Mouse (Mus musculus) CD8-positive naive resting alpha-beta T cell, adult 2 months (primary cell): ENCODE data around the gene Gm867.

ENCODE experiments used
- DNase-seq, 2 experiments: peaks; one replicate each; pipeline ENCODE4 v3.0.0; 2022; ENCODE audit warnings: low read depth in 2 of 2, low spot score in 2 of 2

The Gm867 gene

DNA sequence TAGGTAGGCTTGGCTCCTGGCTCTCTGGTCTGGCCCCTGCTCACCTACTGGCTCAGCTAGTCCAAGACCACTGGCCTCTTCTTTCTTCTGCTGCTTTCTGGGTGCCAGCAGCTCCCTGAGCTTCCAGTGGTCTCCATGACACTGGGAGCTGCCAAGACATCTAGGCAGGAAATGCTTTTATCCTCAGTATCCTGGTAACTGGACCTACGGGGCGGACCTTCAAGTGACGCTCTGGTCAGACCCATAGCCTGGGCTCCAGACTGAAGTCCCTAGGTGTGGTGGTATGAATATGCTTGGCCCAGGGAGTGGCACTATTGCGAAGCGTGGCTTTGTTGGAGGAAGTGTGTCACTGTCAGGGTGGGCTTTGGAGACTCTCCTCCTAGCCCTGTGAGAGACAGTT lies at the start of gene Gm867:
Gm867 (minus strand) TSS at position 153 of the 400 bp plus-strand sequence.
- DNase-seq = no peak

- no peak for DNase-seq
These were observed 39.0 kb upstream of the Gm867 start for GRCm38 (mm10) chr10:75979432-75979831.

GRCm38 (mm10) chr10:75978835-75979157 lies 38.3 kb upstream of the Gm867 start:
- DNase-seq = no peak

- no peak for DNase-seq
These were observed 37.8 kb upstream of the Gm867 start for GRCm38 (mm10) chr10:75978119-75978834.

DNA sequence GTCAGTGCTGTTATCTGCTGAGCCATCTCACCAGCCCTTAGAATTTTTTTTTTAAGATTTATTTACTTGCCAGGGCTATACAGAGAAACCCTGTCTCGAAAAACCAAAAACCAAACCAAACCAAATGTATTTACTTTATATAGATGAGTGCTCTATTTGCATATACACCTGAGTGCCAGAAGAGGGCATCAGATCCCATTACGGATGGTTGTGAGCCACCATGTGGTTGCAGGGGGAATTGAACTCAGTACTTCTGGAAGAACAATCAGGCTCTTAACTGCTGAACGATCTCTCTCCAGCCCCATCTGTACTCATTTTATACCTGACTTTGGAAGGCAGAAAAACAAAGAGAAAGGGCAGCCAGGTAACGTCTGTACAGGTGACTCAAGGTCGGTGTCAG lies 34.7 kb upstream of the Gm867 start:
- DNase-seq = peak; percentile 31 to 43

- no peak for DNase-seq
These were observed 33.4 kb upstream of the Gm867 start for GRCm38 (mm10) chr10:75973846-75974245.

DNA sequence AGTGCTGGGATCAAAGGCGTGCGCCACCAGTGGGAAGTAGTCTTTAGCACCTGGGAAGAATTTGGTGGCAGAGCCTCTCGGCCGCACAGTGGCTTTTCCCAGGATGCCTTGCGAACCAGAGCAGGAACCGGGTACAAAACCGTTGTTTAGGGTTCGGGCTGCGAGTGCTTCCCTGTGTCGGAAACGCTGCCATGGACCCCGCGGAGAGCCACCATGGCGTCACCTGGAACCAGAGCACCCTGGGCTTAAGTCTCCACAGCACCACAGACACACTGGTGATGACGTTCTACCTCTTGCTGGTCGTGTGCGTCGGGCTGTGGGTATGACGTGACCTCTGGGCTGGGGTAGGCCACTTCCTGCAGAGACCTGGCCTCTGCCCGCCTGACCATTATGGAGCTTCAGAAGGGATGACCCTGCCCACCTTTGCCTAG lies 13.9 kb upstream of the Gm867 start, which contains the start of gene Gm5134:
Gm5134 (plus strand) TSS at position 134 of the 431 bp plus-strand sequence.
- no peak for DNase-seq

GRCm38 (mm10) chr10:75951424-75952050 lies 11.1 kb upstream of the Gm867 start:
- DNase-seq = peak; percentile 44 to 57

GRCm38 (mm10) chr10:75950791-75951210 lies 10.3 kb upstream of the Gm867 start:
- DNase-seq = no peak

DNA sequence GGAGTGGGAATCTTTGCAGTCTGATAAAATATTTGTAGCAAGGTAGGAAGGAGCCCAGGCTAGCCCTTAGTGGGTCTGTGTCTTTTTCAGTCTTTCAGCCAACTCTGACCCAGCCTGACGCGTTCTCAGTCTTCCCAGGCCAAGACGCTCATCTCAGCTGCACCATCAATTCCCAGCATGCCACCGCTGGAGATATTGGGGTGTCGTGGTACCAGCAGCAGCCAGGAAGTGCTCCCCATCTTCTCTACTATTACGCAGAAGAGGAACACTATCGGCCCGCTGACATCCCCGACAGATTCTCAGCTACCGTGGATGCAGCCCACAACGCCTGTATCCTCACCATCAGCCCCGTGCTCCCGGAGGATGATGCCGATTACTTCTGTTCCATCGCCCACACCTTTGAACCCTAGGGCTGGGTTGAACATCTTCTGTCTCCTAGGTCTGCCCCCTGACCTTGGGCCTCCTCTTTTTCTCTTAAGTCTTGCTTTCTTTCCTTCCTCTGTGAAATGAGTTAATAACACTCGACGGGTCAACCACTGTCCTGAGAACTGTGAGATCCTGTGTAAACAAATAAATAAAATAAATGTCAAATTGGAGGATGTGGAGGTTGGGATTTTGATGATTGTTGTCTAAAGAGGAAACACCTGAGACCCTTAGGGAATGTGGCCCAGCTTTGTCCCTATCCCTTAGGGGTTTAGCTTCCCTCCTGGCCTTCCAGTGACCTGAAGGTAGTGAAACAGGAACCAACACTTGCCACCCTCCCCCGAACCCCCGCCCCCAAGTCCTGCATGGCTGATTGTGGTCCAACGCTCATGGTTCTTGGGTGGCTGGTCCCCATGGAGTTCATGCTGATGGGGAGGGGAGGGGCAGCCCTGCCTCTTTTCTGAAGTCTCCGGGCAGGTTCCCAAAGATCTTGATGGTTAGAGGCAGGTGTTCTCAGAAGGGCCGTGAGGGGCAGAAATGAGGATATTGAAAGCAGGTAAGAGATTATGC lies 8.9 kb upstream of the Gm867 start:
- no peak for DNase-seq

DNA sequence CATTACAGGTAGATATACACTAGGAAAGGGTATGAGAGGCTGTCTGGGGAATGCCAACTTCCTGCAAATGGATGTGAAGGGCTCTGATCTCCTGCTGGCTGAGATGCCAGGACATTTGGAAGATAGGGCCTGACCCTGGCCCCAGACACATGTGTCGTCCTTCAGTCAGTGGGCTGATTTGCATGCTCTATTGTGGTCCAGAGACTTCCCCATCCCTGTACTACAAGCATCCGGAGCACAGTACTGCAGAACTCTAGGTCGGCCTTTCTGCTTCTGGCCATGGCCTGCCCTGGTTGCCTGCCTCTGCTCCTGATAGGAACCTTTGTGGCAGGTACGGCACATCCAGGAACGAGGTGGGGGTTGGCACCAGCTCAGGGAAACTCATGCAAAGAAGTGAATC lies 7.6 kb upstream of the Gm867 start:
- DNase-seq = no peak

DNA sequence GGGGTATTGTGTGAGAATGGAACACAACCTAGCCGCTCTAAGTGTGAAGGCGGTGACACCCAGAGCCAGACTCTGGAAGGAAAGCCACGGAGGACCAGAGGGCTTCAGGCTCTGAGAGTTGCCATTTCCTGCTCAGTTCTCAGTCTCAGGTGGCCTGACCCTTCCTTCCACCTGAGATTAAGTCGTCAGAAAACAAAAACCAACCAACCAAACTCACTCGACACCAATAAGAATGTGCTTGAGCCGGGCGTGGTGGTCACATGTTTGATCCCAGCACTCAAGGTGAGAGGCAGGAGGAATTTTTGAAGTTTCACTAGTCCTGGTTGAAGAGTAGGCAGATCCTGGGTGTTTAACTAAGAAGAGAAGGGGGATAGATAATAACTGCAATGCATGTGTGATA lies 5.4 kb upstream of the Gm867 start:
- no peak for DNase-seq

DNA sequence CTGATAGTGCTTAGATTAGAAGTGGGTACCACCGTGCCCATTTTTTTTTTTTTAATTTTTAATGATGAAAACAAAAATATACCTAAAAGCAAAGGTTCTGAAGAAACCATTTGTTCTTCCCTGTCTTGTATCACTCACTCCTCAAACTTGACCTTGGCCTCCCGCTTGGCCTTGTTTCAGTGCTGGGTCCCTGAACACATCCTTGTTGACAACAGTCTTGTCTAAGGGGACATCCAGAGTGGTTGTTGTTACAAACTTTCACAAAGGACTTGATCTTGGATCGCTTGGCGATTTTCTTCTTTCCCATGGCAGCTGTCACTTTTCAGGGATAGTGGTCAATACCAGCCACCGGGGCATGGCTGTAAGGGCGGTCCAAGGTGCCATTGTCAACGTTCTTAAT lies 4.7 kb upstream of the Gm867 start:
- no peak for DNase-seq

DNA sequence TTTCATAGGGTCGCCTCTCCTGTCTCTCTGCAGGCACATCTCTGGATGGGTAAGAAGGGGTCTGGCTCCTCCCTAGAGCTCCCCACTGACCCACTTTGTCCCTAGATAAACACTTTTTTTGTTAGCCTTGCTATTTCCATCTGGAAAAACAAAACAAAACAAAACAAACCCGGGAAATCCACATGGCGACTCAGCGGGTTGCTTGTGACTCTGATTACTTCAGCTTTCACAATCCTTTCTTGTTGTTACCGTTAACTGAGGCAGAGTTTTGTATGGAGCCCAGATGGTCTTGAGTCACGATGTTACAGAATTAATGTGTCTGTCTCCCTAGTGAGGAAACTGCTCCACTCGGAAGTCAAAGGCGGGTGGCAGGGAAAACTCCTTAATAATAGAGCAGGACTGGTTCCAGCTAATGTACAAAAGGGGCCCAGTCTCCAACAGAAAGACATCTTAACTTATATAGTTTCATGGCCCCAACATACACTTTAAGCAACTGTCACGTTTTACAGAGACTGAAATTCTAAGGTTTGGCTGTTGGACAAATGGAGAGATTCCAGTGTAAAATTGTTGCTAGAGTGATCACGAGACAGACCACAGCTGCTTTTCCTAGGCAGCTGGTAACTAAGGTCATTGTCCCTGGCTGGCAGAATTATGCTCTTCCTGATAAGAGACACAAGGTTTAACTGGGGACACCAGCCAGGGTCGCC lies 3.7 kb upstream of the Gm867 start:
- no peak for DNase-seq

DNA sequence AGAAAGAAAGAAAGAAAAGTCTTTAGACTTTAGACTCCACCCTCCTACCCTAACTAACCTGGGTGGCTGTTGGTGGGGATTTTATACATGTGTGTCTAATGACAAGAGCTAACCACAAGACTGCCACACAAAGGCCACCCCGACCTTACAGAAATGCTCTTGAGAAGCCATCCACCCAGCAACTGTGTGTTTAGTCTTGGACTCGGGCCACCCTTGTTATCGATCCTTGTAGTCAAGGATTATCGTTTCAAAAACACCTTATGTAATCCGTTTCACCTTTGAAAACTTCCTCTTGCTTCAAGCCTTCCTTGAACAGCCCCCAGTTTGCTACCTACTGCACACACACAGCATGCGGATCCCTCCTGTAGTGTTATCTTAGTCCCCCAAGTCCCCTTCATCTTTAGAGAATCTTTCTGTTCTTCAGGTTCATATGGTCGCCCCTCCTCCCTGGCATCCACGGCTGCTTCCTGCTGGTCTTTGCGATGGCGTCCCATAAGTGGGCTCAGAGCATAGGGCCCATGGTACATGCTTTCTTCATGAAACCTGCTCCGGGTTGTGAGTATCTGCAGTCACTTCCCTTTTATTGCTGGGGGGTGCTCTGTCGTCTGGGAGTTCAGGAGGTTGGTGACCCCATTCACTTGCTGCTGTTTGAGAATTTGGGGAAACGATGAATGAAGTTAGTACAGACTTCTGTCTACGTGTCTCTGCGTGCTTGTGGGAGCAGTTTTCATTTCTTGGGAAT lies 2.4 kb upstream of the Gm867 start, which contains the start of gene Vpreb3:
Vpreb3 (plus strand) TSS at position 322 of the 742 bp plus-strand sequence.
- no peak for DNase-seq

DNA sequence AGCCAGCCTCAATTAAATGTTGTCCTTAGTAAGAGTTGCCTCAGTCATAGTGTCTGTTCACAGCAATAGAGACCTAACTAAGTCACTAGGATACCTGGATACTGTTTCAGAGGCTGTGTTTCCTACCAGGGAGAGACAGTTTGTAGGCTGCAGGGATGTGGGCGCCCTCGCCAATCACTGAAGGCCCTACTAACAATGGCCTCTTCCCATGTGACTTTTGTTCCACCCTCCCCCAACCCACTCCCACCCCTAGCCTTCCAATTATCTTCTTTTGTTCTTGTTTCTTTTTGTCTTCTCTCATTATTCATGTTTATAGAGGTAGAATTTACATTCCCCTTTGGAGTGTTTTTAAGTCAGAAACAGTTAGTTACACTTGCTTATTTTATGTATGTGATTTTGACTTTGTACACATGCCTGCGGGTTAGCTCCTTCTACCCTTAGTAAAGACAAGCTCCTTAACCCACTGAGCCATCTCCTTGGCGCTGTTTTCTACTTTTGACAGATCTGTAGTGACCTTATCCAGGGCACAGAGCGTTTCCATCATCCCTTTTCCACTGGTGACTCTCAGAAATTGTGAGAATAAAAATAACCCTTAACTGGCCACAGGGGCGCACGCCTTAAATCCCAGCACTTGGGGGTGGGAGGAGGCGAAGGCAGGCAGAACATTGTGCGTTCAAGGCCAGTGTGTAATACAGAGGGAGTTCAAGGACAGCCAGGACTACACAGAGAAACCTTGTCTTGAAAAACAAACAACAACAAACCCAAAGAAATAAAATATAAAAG lies 761 bp upstream of the Gm867 start:
- no peak for DNase-seq

GRCm38 (mm10) chr10:75939481-75940234 lies 814 bp downstream of the Gm867 start:
- DNase-seq = no peak

GRCm38 (mm10) chr10:75937851-75938643 lies 2.4 kb downstream of the Gm867 start:
- no peak for DNase-seq
